Mouse (Mus musculus): ENCODE data around the gene Gm38392.

GRCm38 (mm10) chr3:88203456-88203855 lies 83.6 kb downstream of the Gm38392 start:
- TF ChIP-seq CTCF (IDR thresholded peaks at IDR 0.05; ENCODE audit: low read depth) = no peak
- TF ChIP-seq EP300 (IDR thresholded peaks at IDR 0.05; ENCODE audit: low read depth) = no peak

Data from heart, postnatal 0 days (tissue).